Mouse (Mus musculus): ENCODE data around the gene Rapgef5. TPM values are rescaled to one million over a fixed set of nuclear protein-coding genes. Genes with fewer than 3 reads are reported as not detected.

The Rapgef5 gene
- total RNA-seq, 2 experiments from 2014 or later, result 149 to 155 TPM

GRCm38 (mm10) chr12:117524311-117525013 is 8.2 kb downstream of the Rapgef5 start:
- DNase-seq (ENCODE audit: low spot score in 2 of 2), result no peak
- intact Hi-C loops (cut with DNase I), result no loop called here

GRCm38 (mm10) chr12:117527889-117528288 is 11.6 kb downstream of the Rapgef5 start:
- DNase-seq (ENCODE audit: low spot score in 2 of 2), result peak; percentile 45 to 83
- intact Hi-C loops (cut with DNase I), result loop anchor here (1.0 kb wide), 1 partner anchor 27 kb away; no protein-coding TSS in a partner anchor

GRCm38 (mm10) chr12:117528509-117529145 is 12.3 kb downstream of the Rapgef5 start:
- intact Hi-C loops (cut with DNase I), result loop anchor here (1.0 kb wide), 1 partner anchor 27 kb away; no protein-coding TSS in a partner anchor
- DNase-seq (ENCODE audit: low spot score in 2 of 2), result peak; percentile 18 to 75

- peak; percentile 34 to 84 for DNase-seq (ENCODE audit: low spot score in 2 of 2)
- intact Hi-C loops (cut with DNase I), result loop anchor here (5.0 kb wide), 2 partner anchors 49 to 104 kb away; no protein-coding TSS in a partner anchor
These were observed 14.8 kb downstream of the Rapgef5 start for GRCm38 (mm10) chr12:117531106-117531505.

- DNase-seq (ENCODE audit: low spot score in 2 of 2), result peak; percentile 48 to 70
- intact Hi-C loops (cut with DNase I), result loop anchor here (2.0 to 5.0 kb wide), 3 partner anchors 33 to 106 kb away; no protein-coding TSS in a partner anchor
These were observed 17.2 kb downstream of the Rapgef5 start for GRCm38 (mm10) chr12:117533176-117534086.

GRCm38 (mm10) chr12:117534087-117534751 is 17.9 kb downstream of the Rapgef5 start:
- peak; percentile 58 to 72 for DNase-seq (ENCODE audit: low spot score in 2 of 2)
- intact Hi-C loops (cut with DNase I), result loop anchor here (5.0 kb wide), 2 partner anchors 52 to 107 kb away; no protein-coding TSS in a partner anchor

GRCm38 (mm10) chr12:117540352-117540751 is 24.1 kb downstream of the Rapgef5 start:
- DNase-seq (ENCODE audit: low spot score in 2 of 2), result no peak
- intact Hi-C loops (cut with DNase I), result no loop called here

GRCm38 (mm10) chr12:117545277-117545676 is 29.0 kb downstream of the Rapgef5 start:
- intact Hi-C loops (cut with DNase I), result no loop called here

GRCm38 (mm10) chr12:117553353-117553752 is 37.1 kb downstream of the Rapgef5 start:
- no peak for DNase-seq (ENCODE audit: low spot score in 2 of 2)
- intact Hi-C loops (cut with DNase I), result no loop called here

More at GRCm38 (mm10) chr12:117545277-117545676, 29.0 kb downstream of the Rapgef5 start:
- no peak for DNase-seq (ENCODE audit: low spot score in 2 of 2)

- DNase-seq (ENCODE audit: low spot score in 2 of 2), result no peak
- intact Hi-C loops (cut with DNase I), result no loop called here
These were observed 38.4 kb downstream of the Rapgef5 start for GRCm38 (mm10) chr12:117554612-117555063.

GRCm38 (mm10) chr12:117560450-117560849 is 44.2 kb downstream of the Rapgef5 start:
- intact Hi-C loops (cut with DNase I), result no loop called here
- DNase-seq (ENCODE audit: low spot score in 2 of 2), result peak in 1 of 2 experiments; percentile 61

GRCm38 (mm10) chr12:117561411-117562059 is 45.3 kb downstream of the Rapgef5 start:
- DNase-seq (ENCODE audit: low spot score in 2 of 2), result peak in 1 of 2 experiments; percentile 50
- intact Hi-C loops (cut with DNase I), result no loop called here

GRCm38 (mm10) chr12:117562085-117562484 is 45.8 kb downstream of the Rapgef5 start:
- DNase-seq (ENCODE audit: low spot score in 2 of 2), result no peak
- intact Hi-C loops (cut with DNase I), result no loop called here

GRCm38 (mm10) chr12:117563859-117564258 is 47.6 kb downstream of the Rapgef5 start:
- intact Hi-C loops (cut with DNase I), result no loop called here
- DNase-seq (ENCODE audit: low spot score in 2 of 2), result no peak

- no peak for DNase-seq (ENCODE audit: low spot score in 2 of 2)
- intact Hi-C loops (cut with DNase I), result no loop called here
These were observed 50.0 kb downstream of the Rapgef5 start for GRCm38 (mm10) chr12:117566298-117566697.

GRCm38 (mm10) chr12:117569671-117570070 is 53.4 kb downstream of the Rapgef5 start:
- intact Hi-C loops (cut with DNase I), result no loop called here
- peak in 1 of 2 experiments; percentile 49 for DNase-seq (ENCODE audit: low spot score in 2 of 2)

- peak; percentile 42 to 82 for DNase-seq (ENCODE audit: low spot score in 2 of 2)
- intact Hi-C loops (cut with DNase I), result no loop called here
These were observed 68.0 kb downstream of the Rapgef5 start for GRCm38 (mm10) chr12:117584256-117584655.

GRCm38 (mm10) chr12:117585390-117585789 is 69.1 kb downstream of the Rapgef5 start:
- intact Hi-C loops (cut with DNase I), result loop anchor here (5.0 kb wide), 1 partner anchor 158 kb away; no protein-coding TSS in a partner anchor
- no peak for DNase-seq (ENCODE audit: low spot score in 2 of 2)
